Mouse (Mus musculus) right cerebral cortex, postnatal 4 days (tissue): ENCODE data around the gene Pno1.
"Not testable (repeated sequence)": the region's sequence is repeated elsewhere in the genome, so short reads cannot be mapped to it uniquely, and the experiment has no call there.

Experiments
- DNase-seq: peaks from one replicate; pipeline ENCODE4 v3.0.0-alpha.2; 2022

The Pno1 gene

GRCm38 (mm10) chr11:17211258-17212140 is at the start of gene Pno1:
TSS of gene Pno1 (minus strand) at chr11:17211568.
- DNase-seq: peak; percentile 97

GRCm38 (mm10) chr11:17257861-17258260 is 46.5 kb upstream of the Pno1 start:
- peak; percentile 19 for DNase-seq

- peak; percentile 99 for DNase-seq
Observed at GRCm38 (mm10) chr11:17257443-17257842, 46.1 kb upstream of the Pno1 start, which contains the start of gene C1d. TSS of gene C1d (plus strand) at chr11:17257579.

DNA sequence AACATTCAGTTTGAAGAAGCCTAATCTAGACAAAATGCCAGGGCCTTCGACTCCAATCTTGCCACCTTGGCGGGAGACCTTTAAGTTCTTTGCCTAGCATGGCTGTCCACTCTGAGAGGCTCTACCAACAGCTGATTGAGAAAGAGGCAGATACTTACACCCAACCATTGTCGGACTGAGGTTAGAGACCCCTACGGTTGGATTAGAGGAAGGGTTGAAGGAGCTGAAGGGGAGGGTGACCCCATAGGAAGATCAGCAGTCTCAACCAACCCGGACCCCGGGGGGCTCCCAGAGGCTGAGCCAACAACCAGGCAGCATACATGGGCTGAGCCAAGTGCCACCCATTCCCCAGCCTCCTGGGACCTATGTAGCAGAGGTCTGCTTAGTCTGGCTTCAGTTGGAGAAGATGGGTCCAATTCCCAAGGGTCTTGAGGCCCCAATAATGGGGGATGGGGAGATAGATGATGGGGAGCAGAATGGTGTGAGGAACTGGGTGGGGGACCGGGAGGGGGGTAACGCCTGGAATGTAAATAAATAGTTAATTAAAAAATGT is 45.5 kb upstream of the Pno1 start:
- DNase-seq: peak; percentile 11

DNA sequence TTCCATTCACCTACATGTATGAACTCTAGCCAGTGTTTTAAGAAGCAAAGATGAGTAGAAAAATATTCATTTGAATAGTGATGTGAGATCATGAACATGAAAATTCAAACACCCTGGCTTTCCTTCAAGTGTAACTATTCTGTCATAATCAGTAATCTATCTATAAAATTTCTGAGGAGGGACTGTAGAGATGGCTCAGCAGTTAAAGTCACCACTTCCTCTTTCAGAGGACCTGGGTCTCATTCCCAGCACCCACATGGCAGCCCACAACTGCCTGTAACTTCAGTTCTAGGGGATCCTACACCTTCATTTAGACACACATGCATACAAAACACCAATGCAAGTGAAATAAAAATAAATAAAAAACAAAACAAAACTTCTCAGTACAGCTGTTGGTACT is 37.3 kb upstream of the Pno1 start:
- DNase-seq: no peak

DNA sequence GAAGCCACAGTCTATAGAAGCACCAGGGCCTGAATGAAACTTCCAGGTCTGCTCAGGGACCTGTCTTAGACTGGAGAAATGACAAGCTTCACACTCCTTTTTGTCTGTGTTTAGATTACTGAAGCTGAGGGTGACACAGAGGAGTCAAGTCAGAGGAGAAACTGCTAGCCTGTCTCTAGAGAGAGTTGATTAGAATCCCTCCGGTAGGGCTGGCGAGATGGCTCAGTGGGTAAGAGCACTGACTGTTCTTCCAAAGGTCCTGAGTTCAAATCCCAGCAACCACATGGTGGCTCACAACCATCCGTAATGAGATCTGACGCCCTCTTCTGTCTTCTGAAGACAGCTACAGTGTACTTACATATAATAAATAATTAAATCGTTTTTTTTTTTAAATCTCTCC is 27.2 kb upstream of the Pno1 start:
- DNase-seq: not testable (repeated sequence)

DNA sequence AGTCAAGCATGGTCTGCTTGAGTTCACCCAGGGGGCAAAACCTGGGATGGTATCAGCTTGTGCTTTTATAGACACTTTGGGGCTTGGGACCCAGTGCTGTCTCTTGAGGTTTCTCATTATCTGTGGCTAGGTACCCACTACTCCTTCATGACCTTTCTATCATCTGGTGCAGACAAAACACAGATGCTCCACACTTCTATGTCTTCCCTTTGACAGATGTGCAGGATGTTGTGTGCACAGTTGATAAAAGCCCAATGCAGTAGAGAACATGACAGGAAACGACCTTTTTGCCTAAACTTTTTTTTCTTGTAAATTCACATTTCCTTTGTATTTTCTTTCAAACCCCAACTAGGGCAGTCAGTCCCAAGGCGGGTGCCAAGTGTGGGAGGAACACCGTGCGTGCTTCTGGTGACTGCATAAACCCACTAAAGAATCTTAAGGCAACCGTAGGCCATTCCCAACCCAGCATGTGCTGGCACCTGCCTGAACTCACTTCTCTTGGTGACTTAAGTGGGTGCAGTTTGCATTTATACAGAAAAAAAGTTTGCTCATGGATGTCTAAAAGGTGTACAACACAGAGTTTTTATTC is 25.2 kb upstream of the Pno1 start:
- DNase-seq: no peak

DNA sequence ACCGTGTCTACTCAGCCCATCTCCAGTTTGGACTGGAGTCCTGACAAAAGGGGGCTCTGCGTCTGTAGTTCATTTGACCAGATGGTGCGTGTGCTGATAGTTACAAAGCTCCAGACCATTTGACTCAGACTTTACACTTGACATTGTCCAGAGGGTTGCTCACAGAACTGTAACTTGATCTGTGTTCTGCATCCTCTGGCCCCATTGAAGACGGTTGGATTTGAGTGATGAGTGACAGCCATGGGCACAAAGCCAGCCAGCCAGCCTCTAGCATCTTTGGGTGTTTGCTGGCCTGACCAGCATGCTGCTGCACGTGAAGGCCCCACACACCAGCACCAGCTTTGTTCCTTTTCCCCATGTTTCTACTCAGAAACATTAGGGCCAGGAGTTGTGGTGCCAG is 21.4 kb upstream of the Pno1 start:
- DNase-seq: no peak

DNA sequence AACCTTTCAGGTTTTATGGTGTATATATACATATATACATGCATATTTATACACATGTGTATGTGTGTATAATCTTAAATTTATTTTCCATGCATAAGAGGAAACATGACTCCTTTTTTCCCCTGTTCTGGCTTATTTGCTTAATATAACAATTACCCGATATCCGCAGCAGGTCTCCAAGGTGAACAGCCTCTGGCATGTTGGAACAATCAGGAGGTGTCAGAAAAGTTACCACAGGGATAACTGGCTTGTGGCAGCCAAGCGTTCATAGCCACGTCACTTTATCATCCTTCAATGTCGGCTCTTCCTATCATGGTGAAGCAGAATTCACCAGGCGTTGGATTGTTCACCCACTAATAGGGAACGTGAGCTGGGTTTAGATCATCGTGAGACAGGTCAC is 9.8 kb upstream of the Pno1 start:
- no peak for DNase-seq

DNA sequence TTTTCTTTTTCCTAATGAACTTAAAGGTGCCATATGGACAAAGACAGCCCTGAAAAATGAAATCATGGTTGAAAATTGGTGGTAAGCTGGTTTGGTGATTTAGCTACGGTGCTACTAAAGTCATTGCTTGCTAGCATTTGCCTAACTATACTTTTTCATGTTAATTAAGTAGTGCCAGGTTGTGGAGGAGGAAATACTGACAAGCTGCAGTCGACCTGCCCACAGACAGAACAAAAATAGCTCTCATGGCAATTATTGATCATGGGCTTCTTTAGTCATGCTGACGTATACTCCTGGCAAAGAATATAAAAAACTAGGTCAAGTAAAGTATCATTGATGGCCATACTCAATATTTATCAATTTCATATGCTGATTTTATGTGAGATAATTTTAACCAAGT is 4.1 kb upstream of the Pno1 start:
- no peak for DNase-seq

- no peak for DNase-seq
Observed at GRCm38 (mm10) chr11:17212903-17213509, 1.6 kb upstream of the Pno1 start.

DNA sequence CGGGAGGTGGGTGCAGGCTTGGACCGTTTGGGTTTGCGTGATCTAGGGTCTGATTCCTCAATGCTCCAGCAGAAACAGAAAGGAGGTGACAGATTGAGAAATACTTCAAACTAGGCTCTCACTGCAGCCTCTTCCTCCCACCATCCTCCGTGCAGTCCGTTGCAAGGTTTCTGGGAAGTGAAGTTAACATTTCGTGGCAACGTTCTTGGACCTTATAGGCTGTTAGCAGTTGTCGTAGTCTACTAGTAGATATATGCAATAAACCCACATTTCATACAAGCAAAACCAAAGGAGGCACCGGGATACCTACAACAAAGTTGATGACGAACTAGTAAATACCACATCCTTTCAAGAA is 750 bp upstream of the Pno1 start:
- DNase-seq: no peak

DNA sequence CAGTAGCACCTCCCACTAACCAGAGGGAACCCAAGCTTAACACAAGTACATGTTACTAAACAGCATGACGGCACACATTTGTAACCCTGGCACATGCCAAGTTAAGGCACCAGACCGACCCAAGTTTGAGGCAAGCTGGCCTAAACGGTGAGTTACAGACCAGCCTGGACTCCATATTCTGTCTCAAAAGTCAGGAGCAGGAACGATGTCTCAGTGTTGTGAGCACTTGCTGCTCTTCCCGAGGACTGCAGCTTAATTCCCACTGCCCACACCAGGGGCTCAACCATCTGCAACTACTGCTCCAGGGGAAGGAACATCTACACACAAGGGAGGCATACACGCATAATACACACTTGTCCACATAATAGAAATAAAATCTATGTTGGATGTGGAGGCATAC is 8.9 kb downstream of the Pno1 start:
- no peak for DNase-seq

DNA sequence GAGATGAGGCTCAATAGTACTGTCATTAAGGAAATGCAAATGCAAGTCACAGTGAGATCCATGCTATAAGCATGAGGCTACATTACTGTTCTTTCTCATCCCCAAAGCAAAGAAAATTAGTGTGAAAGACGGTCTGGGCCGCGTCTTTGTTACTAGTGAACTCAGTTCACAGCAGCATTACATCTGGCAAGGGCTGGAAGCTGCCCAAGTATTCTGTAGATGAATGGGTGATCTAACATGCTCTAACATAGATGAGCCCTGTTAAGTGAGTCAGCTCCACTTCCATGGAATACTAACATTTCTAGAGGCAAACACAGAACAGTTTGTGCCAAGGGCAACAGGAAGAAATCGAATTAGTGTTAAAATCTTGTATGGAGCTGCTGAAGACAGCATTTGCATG is 10.4 kb downstream of the Pno1 start:
- DNase-seq: no peak

DNA sequence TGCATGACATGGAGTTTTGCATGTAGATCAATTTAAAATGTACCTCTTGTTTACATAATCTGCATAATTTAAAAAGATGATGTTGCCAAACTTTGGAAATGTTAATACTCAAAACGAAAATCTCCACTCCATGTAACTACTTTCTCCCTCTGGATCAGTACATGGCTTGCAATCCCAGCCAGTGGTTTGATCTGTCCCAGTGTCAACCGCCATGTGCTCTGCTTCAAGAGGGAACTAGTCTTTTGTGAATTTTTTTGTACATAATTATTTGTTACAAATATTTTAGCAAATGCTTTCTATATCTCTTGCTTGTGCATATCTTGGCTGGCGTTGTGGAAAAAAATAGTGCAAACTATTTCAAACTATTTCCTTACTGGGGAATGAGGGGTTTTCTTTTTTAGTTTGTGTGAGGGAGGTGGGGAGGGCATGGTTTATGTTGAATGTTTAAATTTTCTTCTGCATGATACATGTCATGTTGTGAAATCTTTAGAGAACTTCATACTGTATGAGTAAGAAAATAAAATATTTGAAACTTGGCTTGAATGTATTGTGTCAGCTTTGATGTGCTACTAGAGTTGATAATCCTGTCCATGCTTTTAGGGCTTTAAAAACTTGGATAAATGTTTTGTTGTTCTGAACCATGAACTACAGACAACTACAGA is 11.4 kb downstream of the Pno1 start:
- no peak for DNase-seq

DNA sequence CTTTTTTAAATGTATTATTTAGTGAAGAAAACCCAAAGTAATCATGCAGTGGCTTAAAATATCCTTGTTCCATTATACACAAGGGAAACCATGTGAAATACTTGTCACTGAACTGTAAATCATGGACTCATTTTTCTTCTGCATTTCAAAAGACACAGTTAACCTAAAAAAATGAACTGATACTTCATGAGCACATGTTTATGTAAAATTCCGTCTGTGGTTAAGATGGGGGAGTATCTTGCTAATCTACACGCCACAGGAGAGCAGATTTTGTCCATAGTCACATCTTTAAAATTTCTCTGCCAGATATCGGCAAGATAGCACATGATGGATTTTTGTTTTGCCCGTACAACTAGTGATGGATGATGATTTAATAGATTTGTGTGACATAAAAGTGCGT is 12.2 kb downstream of the Pno1 start:
- no peak for DNase-seq

DNA sequence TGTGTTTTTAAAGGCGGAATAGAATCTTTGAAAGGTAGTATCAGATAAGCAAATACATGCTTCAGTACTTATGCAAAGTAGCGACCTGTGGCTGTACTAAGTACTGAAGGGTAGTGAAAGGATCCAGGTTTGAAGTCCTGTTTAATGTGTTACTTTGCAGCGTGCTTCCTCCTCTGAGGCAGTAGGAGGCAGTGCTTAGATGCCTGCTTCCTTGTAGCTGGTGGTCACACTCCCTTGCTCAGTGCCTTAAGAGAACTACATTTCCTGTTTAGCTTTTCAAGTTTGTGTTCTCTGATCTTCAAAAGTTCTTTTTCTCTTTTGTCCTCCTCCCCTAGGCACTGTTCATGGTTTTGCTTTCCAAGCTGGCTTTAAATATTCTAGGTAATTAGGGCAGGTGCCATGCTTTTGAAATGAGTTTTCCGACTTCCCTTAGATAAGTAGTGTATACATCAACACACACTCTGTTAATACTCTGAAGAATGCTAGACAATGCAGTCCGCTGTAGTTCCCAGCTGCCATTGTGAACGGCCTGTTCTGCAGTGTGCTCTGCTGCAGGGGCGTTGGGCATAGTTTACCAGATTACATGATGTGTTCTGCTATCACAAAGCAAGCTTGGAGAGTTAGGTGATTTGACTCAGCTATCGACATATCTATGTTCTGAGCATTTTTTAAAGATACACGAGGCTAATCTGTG is 19.1 kb downstream of the Pno1 start:
- no peak for DNase-seq

- no peak for DNase-seq
Observed at GRCm38 (mm10) chr11:17188786-17189185, 22.6 kb downstream of the Pno1 start.

DNA sequence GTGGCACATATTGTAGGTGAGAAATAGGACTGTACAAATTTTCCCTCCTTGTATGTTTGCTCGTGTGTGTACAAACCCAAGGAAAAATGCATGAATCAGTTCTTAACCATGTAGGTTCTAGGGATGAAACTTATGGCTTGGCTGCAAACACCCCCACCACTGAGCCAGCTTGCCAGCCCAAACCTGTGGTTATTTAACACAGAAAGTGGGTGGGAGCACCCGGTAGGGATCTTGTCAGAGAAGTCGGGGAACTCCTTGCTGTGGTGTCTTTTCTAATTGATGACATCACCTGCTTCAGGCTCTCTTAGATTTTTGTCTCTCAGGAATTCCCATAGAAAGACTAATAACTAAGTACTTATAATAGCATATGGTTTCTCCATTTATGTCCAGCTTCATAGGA is 23.7 kb downstream of the Pno1 start:
- DNase-seq: no peak

DNA sequence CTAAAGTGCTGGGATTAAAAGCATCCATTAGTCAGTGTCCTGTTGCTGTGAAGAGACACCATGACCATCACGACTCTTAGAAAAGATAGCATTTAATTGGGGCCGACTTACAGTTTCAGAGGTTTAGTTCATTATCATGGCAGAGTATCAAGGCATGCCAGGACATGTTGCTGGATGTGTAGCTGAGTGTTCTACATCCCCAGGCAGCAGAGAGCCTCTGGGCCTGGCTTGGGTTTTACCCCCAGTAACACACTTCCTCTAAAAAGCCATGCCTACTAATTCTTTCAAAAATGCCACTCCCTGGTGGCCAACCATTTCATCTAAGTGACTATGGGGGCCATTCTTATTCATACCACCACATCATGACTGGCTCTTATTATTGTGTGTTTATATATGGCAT is 28.2 kb downstream of the Pno1 start:
- no peak for DNase-seq

DNA sequence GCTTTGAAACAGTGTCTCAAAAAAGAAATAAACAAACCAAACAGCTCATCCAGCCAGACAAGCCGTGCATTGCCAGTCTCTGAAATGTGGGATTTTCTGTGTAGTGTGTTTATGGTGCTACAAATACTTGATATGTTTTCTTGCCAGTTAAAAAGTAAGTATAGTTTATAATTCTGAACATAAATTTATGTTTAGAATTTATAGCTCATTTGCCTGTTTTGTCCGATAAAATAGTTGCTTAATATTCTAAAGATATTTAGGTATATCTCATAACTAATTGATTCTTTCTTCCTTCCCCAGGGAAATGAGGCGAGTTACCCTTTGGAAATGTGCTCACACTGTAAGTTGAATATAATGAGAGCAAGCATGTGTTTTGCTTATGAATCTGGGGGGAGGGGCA is 29.6 kb downstream of the Pno1 start, which contains the start of gene Wdr92:
TSS of gene Wdr92 (plus strand) at position 301 of the 400 bp plus-strand sequence.
- DNase-seq: no peak

- no peak for DNase-seq
Observed at GRCm38 (mm10) chr11:17180753-17181152, 30.6 kb downstream of the Pno1 start.

DNA sequence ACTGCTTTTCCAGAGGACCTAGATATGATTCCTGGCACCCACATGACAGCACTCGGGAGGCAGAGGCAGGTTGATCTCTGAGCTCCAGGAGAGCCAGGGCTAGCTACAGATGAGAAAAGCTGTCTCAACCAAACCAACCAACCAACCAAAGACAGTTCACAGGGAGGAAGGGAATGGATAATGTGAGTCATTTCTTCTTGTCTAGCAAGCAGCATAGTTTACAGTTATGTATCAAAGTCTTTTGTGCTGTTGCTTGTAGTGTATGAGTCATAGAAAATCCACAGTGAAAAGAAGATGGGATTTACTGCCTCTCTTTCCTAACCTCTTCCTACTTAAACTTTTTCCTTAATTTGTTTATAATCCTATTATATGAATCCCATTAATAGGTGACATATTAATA is 34.7 kb downstream of the Pno1 start:
- DNase-seq: no peak
